Mouse (Mus musculus): Measurements from ENCODE around the gene Elmo1. TPM values are rescaled to one million over a fixed set of nuclear protein-coding genes. Genes with fewer than 3 reads are reported as not detected.

The Elmo1 gene
- total RNA-seq, 4 experiments from 2014 or later, result 10.9 to 15.1 (median 13.8) TPM

GRCm38 (mm10) chr13:20157529-20157928 is 67.1 kb downstream of the Elmo1 start:
- peak; percentile 53 for DNase-seq

GRCm38 (mm10) chr13:20163339-20163954 is 73.1 kb downstream of the Elmo1 start:
- no peak for DNase-seq

- no peak for DNase-seq
Measured at GRCm38 (mm10) chr13:20164837-20165236, 74.4 kb downstream of the Elmo1 start.

- DNase-seq, result peak; percentile 28
Measured at GRCm38 (mm10) chr13:20173987-20174654, 83.7 kb downstream of the Elmo1 start.

DNA sequence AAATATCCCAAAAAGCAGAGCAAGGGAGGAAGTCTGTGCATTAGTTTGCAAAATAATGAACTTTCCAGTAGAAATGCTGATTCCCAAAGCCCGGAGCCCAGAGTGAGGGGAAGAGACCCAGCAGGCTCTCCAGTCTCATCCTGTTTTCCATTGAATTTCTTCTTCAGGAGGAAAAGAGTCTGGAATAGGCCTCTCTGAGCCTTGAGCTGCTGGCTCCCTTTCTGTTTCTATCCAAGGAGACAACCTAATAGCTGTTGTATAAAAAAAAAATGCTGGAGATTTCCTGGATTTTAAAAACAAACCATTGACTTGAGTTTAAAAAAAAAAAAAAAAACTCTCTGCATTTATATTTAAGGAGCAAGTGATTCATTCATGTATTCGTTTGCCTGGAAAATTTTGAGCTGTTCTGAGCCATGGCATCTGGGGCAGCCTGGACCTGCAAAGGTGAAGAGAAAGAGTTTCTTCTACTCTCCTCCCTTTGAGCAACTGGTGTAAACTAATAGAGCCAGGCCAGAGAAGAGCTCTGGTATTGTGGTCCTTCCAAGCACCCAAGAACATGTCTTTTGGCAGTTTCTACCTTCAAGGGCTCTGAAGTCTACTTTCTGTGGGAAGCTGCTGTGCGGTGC is 84.4 kb downstream of the Elmo1 start:
- no peak for DNase-seq

DNA sequence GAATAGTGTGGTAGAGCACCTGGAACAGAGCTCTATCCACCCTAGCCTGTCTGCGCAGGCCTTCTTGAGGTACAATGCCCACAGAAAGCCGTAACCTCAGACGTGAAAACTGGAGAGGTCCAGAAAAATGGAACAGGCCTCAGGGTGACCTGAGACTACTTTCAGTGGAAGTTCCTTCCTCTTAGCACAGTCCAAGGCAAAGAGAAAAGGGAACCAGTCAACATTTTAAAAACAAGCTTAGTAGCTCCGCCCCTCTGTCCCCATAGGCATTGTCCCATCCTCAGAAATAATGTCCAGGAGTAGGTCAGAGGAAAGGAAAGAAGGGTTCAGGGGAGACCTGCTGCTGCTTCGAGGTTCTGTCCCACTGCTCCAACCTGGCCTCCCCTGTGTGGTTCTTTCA is 90.3 kb downstream of the Elmo1 start:
- DNase-seq, result no peak

- DNase-seq, result peak; percentile 67
Measured at GRCm38 (mm10) chr13:20181321-20181720, 90.9 kb downstream of the Elmo1 start.

- no peak for DNase-seq
Measured at GRCm38 (mm10) chr13:20182239-20182825, 91.9 kb downstream of the Elmo1 start.

DNA sequence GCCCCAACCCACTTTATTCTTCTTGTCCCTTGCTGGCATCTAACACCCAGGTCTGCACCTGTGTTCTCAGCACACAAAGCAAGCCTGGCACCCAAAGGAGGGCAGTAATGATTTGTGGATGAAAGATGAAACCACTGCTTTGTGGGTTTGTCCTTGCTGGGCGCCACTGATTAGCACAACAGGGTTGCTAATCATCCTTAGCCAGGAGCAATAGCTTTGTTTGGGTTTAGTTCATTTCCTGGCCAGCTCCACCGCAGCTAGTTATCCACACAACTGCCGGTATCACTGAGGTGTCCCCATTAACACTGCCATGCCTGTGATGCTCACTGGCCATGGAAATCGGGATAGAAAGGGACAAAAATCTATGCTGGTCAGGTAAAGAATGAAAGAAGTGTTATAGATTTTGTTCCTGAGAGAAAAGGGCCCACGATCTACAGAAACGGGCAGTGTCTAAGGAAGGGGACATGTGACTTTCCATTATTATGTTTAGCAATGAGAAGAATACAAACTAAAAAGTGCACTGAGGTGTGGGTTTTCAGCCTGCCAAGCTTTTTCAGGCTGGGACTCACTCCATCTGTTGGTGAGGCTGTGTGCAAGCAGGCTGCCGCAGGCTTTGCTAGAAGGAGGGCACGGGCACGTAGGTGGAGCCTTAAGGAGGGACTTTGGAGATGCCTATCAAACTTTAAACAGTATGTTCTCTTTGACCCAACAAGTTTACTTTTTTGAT is 93.3 kb downstream of the Elmo1 start:
- DNase-seq, result peak; percentile 26

DNA sequence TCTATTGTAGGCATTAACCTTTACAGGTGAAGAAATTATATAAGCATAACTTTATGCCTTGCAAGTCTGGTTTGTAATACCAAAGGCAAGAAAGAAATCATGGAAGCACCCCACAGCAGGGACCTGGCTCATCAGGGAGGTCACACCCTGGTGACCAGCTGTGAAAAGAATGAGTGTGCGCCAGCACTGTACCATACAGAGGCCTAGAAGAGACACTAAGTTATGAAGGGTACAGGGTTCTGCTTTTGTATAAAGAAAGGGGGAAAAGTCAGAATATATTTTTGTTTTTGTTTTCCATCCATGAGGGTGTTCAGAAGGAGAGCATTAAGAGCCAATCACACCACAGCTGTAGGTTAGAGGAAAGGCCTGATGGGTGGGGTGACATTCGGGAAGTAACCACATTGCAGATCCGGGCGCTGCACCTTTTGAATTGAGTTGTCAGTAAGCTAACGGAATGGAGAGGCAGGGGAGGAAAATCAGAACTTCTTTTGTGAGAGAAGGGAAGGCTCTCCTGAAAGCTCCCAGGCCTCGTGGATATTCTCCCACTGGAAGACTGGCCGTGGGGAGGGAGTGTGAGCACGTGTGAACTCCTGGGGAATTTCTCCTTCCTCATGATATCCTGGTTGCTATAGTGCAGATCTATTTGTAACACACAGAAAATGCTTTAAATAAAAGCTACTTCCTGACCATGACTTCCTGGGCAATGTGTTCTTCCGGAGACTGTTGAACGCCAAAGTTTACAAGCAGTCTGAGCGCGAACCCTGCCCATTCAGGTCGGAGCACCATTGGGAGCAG is 94.0 kb downstream of the Elmo1 start:
- DNase-seq, result no peak

DNA sequence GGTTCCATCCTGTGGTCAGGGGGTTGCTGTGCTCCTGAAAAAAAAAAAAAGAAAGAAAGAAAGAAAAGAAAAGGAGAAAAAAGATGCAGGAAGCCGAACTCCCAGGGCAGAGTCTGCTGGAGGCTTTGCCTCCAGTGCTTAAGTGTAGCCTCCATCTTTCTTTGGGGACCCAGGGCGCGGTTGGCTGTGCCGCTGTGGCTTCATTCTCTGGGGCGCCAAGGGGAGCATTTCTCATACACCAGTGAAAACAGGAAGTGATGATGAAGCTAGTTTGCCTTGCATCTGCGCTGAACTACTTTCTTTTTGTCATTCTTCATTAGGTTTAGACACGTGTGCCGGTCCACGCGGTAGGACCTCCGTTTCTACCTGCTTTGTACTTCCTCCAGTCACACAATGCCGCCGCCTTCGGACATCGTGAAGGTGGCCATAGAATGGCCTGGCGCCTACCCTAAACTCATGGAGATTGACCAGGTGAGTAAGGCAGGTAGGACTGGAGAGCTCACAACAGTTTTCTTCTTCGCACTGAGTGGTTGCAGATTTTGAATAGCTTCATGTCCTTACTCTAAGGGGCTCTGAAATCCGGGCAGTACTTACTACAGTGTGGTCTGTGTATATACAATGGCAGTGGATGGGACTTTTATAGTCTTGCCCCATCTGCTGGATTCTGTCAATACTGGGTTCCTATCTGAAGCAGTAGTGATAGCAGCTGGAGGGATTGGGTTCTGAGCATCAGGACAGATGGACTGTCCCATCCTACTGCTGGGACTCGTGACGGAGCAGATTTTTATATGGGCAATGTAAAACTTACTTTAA is 94.8 kb downstream of the Elmo1 start:
- DNase-seq, result no peak

- no peak for DNase-seq
Measured at GRCm38 (mm10) chr13:20185847-20186213, 95.4 kb downstream of the Elmo1 start.

GRCm38 (mm10) chr13:20187647-20188046 is 97.3 kb downstream of the Elmo1 start:
- DNase-seq, result no peak

DNA sequence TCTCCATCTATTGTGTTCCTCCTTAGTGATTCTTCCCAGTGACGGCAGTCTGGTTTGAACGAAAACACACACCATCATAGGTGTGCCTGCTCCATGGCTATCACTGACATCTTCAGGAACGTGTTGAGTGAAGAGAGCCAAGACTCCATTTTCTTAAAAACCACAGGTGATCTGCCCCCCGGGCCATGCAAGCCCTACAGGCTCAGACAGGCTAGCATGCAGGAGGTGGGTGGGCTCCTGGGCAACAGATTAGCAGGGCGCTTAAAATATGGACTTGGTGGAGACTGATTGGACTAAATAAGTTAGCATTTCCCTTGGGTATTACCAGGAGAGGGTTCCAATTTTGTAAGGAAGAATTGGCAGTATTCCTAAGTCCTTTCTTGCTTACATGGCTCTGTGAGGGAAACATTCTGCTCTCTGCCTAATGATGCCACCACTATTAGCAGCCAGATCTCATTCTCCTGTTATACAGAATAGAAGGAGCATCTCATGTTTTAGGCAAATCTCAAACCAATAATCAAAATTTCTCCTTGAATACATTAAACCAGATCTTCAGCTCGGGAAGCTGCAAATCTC is 101.7 kb downstream of the Elmo1 start:
- DNase-seq, result no peak

DNA sequence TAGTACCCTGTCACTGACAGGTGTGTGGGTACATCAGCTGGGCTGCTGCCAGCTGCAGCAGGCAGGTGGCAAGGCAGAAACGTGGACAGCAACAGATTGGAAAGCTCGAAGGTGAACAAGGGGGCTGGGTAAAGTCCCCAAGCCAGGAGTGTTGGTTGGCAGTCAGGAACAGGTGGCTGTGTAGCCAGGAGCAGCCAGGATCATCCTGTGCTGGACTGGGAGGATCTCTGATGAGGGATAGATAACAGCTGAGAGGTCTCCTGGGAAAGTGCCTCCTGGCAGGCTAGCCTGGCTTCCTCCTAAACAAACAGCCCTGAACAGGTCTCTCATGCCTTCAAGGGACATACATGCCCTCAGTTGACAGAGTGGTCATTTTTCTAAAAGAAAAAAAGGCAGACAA is 110.2 kb downstream of the Elmo1 start:
- no peak for DNase-seq

- no peak for DNase-seq
Measured at GRCm38 (mm10) chr13:20202617-20203016, 112.2 kb downstream of the Elmo1 start.

GRCm38 (mm10) chr13:20204165-20204564 is 113.8 kb downstream of the Elmo1 start:
- DNase-seq, result no peak

- DNase-seq, result peak; percentile 53
Measured at GRCm38 (mm10) chr13:20205007-20205745, 114.8 kb downstream of the Elmo1 start.

GRCm38 (mm10) chr13:20205746-20206145 is 115.3 kb downstream of the Elmo1 start:
- DNase-seq, result no peak

GRCm38 (mm10) chr13:20207126-20207525 is 116.7 kb downstream of the Elmo1 start:
- DNase-seq, result no peak

All from adrenal gland, adult 8-10 months (tissue).